Mouse (Mus musculus) erythroblast, embryonic 14.5 days (primary cell): Measurements from ENCODE around the gene Ttc34. TPM values are rescaled to one million over a fixed set of nuclear protein-coding genes. Genes with fewer than 3 reads are reported as not detected.
A peak's percentile ranks its signal among the peaks of the same experiment; 100 is the strongest.

Experiments
- H3K27me3 ChIP-seq: 2 replicates; pipeline ENCODE4 v1.6.1; 2012; ENCODE audit warnings: inconsistent platforms; ENCODE audit not compliant: control insufficient read depth
- H3K36me3 ChIP-seq: 2 replicates; pipeline ENCODE4 v1.6.1; 2012; ENCODE audit warnings: mild to moderate bottlenecking, inconsistent platforms; ENCODE audit not compliant: control insufficient read depth
- H3K4me1 ChIP-seq: 2 replicates; pipeline ENCODE4 v1.6.1; 2012; ENCODE audit warnings: inconsistent platforms; ENCODE audit not compliant: control insufficient read depth
- H3K4me3 ChIP-seq: replicated peaks from 2 replicates; pipeline ENCODE3; 2012; ENCODE audit warnings: moderate library complexity, mild to moderate bottlenecking, inconsistent platforms
- H3K9me3 ChIP-seq: 2 replicates; pipeline ENCODE4 v1.6.1; 2012; ENCODE audit warnings: low read length, inconsistent platforms, mixed read lengths; ENCODE audit not compliant: control insufficient read depth
- GATA1 ChIP-seq: IDR thresholded peaks from 2 replicates; pipeline ENCODE4 v1.6.1; 2012; ENCODE audit warnings: low read length, inconsistent platforms, mixed read lengths
- TAL1 ChIP-seq: IDR thresholded peaks from 3 replicates; pipeline ENCODE4 v1.6.1; 2012; ENCODE audit warnings: low read length, inconsistent platforms, mixed read lengths
- polyA plus RNA-seq: library from polyadenylated mRNA; stranded (reverse); fragments of >175 nt; gene quantifications from 2 replicates; pipeline ENCODE4 v1.2.3, GENCODE M21; 2012

Ttc34 gene
- polyA plus RNA-seq, 1 experiment, result not detected

GRCm38 (mm10) chr4:154902371-154902770 is 65.1 kb downstream of the Ttc34 start:
- peaks cover 45% of the 10 kb centered on the region for H3K27me3 ChIP-seq
- TF ChIP-seq TAL1, result no peak
- no peak for TF ChIP-seq GATA1
- H3K4me1 ChIP-seq, result peaks cover 70% of the 10 kb centered on the region
- no peaks in the 10 kb centered on the region for H3K36me3 ChIP-seq
- H3K9me3 ChIP-seq, result peaks cover 4% of the 10 kb centered on the region
- H3K4me3 ChIP-seq, result no peak overlapping the region

GRCm38 (mm10) chr4:154904185-154905071 is 67.2 kb downstream of the Ttc34 start:
- Histone ChIP-seq H3K9me3 (peaks cover 10% of the 10 kb centered on the region), H3K27me3 (peaks cover 24% of the 10 kb centered on the region), H3K36me3 (peaks cover 15% of the 10 kb centered on the region), H3K4me1 (peaks cover 67% of the 10 kb centered on the region), H3K4me3 (peak overlapping the region; percentile 80)
- peak; percentile 100 for TF ChIP-seq GATA1
- TF ChIP-seq TAL1, result no peak

GRCm38 (mm10) chr4:154907833-154908232 is 70.6 kb downstream of the Ttc34 start:
- Histone ChIP-seq H3K9me3 (peaks cover 10% of the 10 kb centered on the region), H3K4me1 (peaks cover 92% of the 10 kb centered on the region), H3K4me3 (peak overlapping the region; percentile 52), H3K27me3 (no peaks in the 10 kb centered on the region), H3K36me3 (peaks cover 42% of the 10 kb centered on the region)
- TF ChIP-seq TAL1 (no peak), GATA1 (no peak)

- Histone ChIP-seq H3K36me3 (peaks cover 48% of the 10 kb centered on the region), H3K4me1 (peaks cover 92% of the 10 kb centered on the region), H3K27me3 (no peaks in the 10 kb centered on the region), H3K9me3 (peaks cover 10% of the 10 kb centered on the region), H3K4me3 (no peak overlapping the region)
- no peak for TF ChIP-seq GATA1
- no peak for TF ChIP-seq TAL1
Measured at GRCm38 (mm10) chr4:154908490-154908889, 71.2 kb downstream of the Ttc34 start.

- no peaks in the 10 kb centered on the region for H3K27me3 ChIP-seq
- peaks cover 94% of the 10 kb centered on the region for H3K4me1 ChIP-seq
- peaks cover 72% of the 10 kb centered on the region for H3K36me3 ChIP-seq
- peak overlapping the region; percentile 57 for H3K4me3 ChIP-seq
- H3K9me3 ChIP-seq, result peaks cover 10% of the 10 kb centered on the region
- TF ChIP-seq TAL1, result no peak
- no peak for TF ChIP-seq GATA1
Measured at GRCm38 (mm10) chr4:154910606-154911522, 73.6 kb downstream of the Ttc34 start.

GRCm38 (mm10) chr4:154911644-154912043 is 74.4 kb downstream of the Ttc34 start:
- H3K4me1 ChIP-seq, result peaks cover 95% of the 10 kb centered on the region
- H3K4me3 ChIP-seq, result peak overlapping the region; percentile 57
- H3K27me3 ChIP-seq, result no peaks in the 10 kb centered on the region
- peaks cover 80% of the 10 kb centered on the region for H3K36me3 ChIP-seq
- H3K9me3 ChIP-seq, result peaks cover 10% of the 10 kb centered on the region
- TF ChIP-seq TAL1 (peak; percentile 51; the same call in 2 of the 3 replicates), GATA1 (peak; percentile 67)

- Histone ChIP-seq H3K27me3 (no peaks in the 10 kb centered on the region), H3K4me1 (peaks cover 94% of the 10 kb centered on the region), H3K36me3 (peaks cover 93% of the 10 kb centered on the region), H3K4me3 (no peak overlapping the region), H3K9me3 (peaks cover 21% of the 10 kb centered on the region)
- TF ChIP-seq GATA1 (no peak), TAL1 (no peak)
Measured at GRCm38 (mm10) chr4:154913845-154914244, 76.6 kb downstream of the Ttc34 start.

- Histone ChIP-seq H3K36me3 (peaks cover 92% of the 10 kb centered on the region), H3K4me1 (peaks cover 92% of the 10 kb centered on the region), H3K27me3 (no peaks in the 10 kb centered on the region), H3K4me3 (no peak overlapping the region), H3K9me3 (peaks cover 20% of the 10 kb centered on the region)
- TF ChIP-seq GATA1 (no peak), TAL1 (no peak)
Measured at GRCm38 (mm10) chr4:154914252-154914651, 77.0 kb downstream of the Ttc34 start.

- Histone ChIP-seq H3K4me1 (peaks cover 90% of the 10 kb centered on the region), H3K36me3 (peaks cover 91% of the 10 kb centered on the region), H3K4me3 (no peak overlapping the region), H3K9me3 (peaks cover 15% of the 10 kb centered on the region), H3K27me3 (no peaks in the 10 kb centered on the region)
- TF ChIP-seq GATA1, result no peak
- no peak for TF ChIP-seq TAL1
Measured at GRCm38 (mm10) chr4:154914707-154915106, 77.4 kb downstream of the Ttc34 start.
